Mouse (Mus musculus) cerebellum, postnatal 25 days (tissue): ENCODE data around the gene Nop2.

ENCODE experiments used
- DNase-seq, 2 experiments: peaks; one replicate each; pipeline ENCODE4 v3.0.0; 2021; ENCODE audit warnings: mixed read lengths in 2 of 2

Gene Nop2

DNA sequence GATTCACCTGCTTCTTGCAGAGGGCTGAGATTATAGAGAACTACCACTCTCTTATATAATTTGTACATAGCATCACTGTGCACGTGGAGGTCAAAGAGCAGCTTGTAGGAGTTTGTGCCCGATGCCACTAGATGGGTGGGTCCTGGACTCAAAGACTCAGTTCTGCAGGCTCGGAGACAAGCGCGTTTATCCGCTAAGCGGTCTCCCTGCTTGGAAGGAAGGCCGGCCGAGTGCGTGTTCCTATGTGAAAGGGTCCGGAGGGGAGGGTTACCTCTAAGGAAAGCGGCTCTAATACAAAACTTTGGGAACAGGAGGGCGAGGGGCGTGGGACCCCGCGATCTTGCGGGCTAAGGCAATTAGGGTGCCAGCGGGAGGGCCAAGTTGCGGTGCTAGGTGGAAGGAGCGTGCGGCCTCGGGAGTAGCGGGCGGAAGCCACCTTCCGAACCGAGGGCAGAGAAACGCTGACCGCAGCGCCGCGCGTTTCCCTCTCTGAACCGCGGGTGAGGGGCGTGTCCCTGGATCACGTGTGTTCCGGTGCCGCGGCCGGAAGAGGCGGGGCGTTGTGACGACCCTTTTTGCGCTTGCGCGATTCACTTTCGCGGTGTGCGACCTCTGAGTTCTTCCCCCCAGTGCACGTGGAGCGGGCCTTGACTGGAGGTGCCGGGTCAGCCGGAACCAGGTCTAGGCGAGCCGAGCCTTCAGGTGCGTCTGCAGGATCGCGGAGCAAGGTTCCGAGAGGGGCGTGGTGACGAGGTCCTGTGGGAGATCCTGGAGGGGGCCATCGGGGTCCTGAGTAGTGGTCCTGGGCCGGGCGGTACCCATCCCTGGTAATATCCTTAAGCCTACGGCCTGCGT is at the start of gene Nop2:
Gene Nop2, plus strand, starts transcription at position 608 of the 855 bp plus-strand sequence.
- DNase-seq: peak; percentile 84 to 91

- DNase-seq: no peak
Observed at GRCm38 (mm10) chr6:125082801-125083386, 48.8 kb upstream of the Nop2 start.

GRCm38 (mm10) chr6:125084424-125084823 is 47.3 kb upstream of the Nop2 start:
- peak; percentile 65 to 77 for DNase-seq

- DNase-seq: peak in 1 of 2 experiments; percentile 10
Observed at GRCm38 (mm10) chr6:125087937-125088336, 43.8 kb upstream of the Nop2 start.

DNA sequence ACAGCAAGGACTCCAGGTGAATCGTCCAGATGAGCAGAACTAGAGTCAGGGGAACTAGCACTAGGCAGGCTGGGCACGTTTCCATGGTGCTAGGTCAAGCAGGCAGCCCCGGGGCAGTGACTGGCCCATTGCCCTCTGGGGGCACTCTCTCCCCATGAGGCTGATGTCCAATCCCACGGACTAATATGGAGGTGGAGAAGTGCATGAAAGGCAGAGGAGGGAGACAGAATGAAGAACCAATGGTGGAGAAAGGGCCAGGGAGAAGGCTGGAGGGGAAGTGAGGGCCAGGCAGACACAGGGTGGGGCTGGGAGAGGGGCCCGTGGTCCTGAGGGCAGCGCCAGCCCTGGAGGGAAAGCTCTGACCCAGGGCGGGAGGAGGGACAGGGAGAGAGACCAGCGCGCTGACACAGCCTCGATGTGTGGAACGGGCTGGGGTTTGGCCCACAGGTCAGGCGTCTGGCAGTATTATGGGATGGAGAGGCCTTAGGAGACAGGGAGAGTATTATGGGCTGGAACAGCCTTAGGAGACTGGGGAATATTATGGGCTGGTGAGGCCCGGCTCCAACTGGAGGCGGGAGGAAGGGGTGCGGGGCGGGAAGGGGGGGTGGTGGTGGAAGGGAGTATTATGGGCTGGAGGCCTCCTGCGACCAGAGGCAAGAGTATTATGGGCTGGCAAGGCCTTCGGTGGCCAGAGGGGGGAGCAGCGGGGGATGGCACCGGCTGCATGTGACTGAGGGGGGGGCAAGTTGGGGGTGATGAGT is 43.0 kb upstream of the Nop2 start:
- DNase-seq: peak; percentile 75 to 88

- peak; percentile 79 to 87 for DNase-seq
Observed at GRCm38 (mm10) chr6:125089521-125090321, 42.0 kb upstream of the Nop2 start.

DNA sequence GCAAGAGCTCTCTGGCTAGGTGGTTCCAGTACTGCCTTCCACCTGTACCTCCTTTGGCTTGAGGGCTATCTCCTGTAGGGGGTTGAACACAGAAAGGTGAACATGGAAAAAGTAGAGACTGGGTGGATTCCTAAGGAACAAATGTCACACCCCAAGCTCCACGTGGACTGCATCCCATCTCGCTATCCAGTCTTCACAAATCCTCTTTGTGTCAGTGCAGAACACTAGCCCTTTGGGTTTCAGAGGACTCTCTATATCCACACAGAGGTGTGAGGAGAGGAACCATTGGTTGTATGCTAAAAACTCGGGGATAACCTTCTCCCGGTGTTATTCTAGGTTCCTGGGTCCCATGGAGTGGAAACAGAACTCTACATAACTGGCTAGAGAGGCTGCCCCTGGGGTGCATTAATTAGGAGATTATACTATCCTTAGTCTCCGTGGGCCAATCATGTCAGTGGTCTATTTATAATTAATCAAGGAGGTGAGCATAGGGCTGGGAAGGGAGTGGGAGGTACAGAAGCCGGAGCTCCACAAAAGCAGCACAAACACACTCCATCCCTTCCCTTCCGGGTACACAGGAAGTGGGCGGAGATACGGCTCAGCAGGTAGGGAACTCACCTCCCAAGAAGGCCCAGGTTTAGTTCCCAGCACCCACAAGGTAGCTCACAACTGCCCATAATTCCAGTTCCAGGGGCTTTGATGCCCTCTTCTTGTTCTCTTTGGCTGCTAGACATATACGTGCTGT is 41.2 kb upstream of the Nop2 start:
- peak in 1 of 2 experiments; percentile 14 for DNase-seq

- DNase-seq: no peak
Observed at GRCm38 (mm10) chr6:125092372-125092771, 39.3 kb upstream of the Nop2 start.

DNA sequence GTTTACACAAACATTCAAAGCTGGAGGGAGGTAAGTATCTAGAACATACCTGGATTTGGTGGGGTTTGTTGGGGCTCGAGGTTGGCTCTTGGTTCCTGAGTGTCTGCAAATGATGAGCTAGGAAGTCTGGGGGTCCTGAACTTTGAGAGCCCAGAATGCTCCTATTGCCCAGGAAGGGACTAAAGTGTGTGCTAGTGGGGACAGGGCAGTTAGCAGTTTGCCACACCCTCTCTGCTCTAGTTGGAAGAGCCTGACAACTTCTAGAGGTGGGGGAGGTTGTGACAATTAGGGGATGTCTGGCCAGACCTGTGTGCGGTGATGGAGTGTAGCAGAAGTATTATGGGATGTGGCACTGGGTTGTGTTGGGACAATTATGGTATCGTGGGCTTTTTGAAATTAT is 36.9 kb upstream of the Nop2 start:
- DNase-seq: no peak

DNA sequence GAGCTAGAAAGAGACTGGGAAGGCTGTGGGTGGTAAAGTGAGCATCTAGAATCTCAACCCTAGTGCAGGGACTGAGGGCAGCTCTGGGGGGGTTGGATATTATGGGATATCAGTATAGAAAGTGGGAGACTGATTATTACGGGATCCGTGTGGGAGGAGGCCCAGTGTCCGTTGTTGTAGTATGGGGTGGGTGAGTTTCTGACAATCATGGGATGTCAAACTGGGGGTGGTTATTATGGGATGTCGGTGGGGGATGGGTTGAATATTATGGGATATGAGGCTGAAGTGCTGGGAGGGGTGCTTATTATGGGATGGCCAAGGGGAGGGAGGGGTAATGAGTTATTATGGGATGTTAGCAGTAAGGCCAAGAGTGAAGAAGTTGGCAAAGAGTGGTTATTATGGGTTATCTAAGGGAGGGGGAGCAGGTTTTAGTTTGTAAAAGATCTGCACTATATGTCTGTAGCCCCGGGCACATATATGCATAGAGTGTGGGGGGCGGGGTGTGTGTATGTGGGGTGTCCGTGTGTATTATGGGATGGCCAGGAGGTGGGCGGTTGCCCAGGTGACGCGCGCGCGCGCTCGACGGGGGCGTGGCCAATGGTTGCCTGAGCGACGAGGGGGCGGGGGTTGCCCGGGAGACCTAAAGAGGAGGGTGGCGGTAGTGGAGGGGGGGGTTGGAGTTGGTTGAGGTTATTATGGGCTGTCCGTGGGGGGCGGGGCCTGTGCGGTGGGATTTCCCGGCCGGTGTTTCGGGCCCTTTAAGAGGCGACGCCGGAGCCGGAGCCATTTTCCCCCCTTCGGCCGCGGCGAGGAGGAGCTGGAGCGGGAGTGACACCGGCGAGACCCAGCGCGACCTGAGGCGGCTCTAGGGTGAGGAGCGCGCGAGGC is 36.1 kb upstream of the Nop2 start, which contains the start of gene Chd4:
Gene Chd4, plus strand, starts transcription at position 591 of the 888 bp plus-strand sequence.
- DNase-seq: peak; percentile 97 to 100

DNA sequence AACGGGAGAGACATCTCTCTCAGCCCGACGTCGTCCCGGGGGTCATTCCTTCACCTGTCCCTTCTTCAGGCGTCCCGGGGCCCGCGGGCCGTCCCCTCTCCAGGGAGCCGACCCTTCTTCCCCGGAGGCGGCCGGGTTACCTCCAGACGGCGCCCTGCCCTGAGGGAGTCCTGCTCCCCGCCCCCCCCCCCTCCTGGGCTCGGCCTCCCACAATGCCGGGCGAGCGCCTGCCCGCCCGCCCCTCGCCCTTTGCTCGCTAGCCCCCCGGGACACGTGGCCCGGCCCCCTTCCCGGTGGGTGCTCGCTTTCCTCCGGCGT is 35.5 kb upstream of the Nop2 start:
- no peak for DNase-seq

DNA sequence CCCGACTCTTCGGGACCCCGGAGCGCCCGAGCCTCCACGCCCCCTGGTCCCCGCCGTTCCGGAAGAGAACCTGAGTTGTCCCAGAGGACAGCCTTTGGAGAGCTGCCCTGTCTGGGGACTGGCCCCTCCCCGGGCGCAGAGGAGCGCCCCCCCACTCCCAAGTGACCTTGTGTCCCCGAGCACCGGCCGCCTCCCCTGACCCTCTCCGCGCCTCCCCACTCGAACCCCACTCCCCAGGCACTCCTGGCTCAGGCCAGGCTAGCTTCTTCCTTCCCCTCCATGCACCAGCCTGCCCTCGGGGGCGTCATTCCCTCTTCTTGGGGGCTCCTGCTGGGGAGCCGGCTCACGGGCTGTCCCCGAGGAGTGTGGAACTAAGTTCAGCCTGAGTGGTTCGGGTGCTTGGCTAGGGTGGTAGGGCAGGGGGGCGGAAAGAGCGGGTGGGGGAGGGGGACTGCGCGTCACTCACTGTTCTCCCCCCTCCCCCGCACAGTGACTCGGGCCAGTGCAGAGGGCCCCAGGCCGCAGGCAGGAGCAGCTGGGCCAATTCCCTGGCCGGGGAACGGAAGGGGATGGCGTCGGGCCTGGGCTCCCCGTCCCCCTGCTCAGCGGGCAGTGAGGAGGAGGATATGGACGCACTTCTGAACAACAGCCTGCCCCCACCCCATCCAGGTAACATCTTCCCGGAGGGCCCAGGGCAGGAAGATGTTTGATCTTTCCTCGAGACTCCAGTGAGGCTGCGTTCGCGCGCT is 34.9 kb upstream of the Nop2 start:
- peak; percentile 75 to 81 for DNase-seq

DNA sequence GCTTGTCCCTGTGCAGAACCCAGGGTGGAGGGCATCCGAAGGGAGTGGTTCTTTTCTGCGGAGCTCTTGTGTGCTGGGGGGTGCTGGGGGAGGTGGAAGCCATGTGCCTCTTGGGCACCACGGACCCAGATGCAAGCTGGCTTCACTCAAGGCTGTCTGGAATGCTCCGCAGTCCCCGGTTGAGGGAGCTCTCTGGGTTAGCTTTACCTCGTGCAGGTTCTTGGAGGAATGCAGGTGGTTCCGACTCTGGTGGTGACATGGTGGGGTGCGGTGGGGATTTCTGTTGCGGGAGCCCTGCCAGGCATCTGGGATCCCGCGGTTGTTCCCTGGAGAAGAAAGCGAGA is 34.4 kb upstream of the Nop2 start:
- peak in 1 of 2 experiments; percentile 62 for DNase-seq

DNA sequence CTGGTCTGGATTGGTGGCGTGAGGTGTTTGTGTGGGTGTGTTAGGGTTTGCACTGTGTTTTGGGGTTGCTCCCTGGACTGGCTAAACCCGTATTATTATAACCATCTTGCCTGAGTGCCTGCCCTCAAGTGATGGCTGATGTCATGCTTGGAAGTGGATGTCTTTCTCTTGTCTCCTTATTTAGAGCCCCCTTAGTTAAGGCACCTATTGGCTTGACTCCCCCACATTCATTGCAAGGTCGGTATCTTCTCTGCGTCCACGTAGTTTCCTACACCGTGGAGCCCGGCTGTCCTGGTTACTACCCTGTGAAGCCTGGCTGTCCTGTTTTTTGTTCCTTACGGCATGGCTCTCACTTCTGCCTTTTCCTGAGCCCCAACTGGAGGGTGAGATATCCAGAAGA is 33.8 kb upstream of the Nop2 start:
- peak in 1 of 2 experiments; percentile 29 for DNase-seq

GRCm38 (mm10) chr6:125098513-125098912 is 33.2 kb upstream of the Nop2 start:
- DNase-seq: peak; percentile 49 to 55

DNA sequence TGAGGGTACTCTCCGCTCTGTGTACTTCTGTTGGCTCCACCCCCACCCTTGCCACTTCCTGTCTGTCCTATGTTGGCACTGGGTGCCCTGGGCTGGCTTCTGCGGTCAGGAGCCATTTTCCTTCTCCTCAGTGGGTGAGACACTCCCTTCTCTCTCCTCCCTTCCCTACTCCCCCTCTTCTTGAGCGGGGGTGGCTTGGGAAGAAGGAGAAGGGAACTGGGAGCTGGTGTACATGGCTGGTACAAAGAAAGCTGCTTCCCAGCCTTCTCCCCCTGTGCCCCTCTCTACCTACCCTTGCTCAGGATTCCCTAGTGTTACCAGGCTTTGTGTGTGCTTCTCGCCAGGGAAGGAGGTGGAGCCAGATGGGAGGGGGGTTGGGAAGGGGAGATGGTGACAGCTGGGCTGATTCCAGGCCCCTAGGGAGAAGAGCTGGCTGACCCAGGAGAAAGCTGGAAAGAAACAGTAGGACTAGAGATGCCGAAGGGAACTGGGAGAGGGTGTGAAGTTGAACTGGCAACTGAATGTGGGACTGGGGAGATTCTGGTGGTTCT is 32.2 kb upstream of the Nop2 start:
- peak; percentile 52 to 72 for DNase-seq

DNA sequence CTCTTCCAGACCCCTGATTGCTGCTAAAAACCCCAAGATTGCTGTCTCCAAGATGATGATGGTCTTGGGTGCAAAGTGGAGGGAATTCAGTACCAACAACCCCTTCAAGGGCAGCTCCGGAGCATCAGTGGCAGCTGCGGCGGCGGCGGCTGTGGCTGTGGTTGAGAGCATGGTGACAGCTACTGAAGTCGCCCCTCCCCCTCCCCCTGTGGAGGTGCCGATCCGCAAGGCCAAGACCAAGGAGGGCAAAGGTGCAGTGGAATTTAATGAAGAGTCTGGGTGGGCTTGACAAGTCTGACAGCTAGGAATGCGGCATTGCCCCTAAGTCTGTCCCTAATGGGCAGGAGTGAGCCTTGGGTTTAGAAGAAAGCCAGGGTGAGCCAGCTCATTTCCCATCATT is 30.3 kb upstream of the Nop2 start:
- DNase-seq: peak in 1 of 2 experiments; percentile 42

DNA sequence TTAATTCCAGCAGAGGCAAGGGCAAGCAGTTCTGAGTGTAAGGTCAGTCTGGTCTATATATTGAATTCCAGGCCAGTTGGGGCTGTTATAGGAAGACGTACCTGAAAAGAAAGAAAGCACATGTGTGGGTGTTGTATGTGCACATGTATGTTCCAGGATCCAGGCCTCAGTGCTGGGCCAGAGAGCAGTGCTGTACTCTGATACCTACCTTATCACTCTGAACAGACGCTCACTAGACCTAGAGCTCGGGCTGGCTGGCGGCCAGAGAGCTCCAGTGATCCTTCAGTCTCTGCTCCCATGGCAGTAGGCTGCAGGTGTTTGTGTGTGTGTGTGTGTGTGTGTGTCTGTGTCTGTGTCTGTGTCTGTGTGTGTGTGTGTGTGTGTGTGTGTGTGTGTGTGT is 27.5 kb upstream of the Nop2 start:
- DNase-seq: peak in 1 of 2 experiments; percentile 55

GRCm38 (mm10) chr6:125107705-125108104 is 24.0 kb upstream of the Nop2 start:
- no peak for DNase-seq

- no peak for DNase-seq
Observed at GRCm38 (mm10) chr6:125109371-125109770, 22.3 kb upstream of the Nop2 start.
